Mouse (Mus musculus): ENCODE results near the gene Lig1. TPM values are rescaled to one million over a fixed set of nuclear protein-coding genes. Genes with fewer than 3 reads are reported as not detected.

Gene Lig1
- polyA plus RNA-seq (2012; rRNA removed), result 69.0 and 75.7 TPM in 2 replicates

DNA sequence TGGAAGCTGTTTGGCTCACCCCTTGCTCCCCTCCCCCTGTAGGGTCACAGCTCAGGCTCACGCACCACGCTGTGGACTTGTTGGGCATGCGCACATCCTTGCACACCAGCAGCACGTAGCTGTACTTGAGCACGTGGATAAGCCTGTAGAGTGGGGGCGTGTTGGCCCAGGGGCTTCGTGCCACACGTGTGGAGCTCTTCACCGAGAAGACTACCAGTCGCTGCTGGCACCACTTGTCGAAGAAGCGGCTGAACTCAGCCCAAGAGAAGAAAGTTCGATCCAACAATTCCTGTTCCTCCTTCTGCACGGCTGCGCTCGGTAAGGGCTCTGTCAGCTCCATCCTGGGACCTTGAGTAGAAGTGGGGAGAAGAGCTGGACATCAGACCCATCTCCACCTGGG is at the start of gene Lig1:
Lig1 (plus strand) TSS at position 203 of the 400 bp plus-strand sequence.

DNA sequence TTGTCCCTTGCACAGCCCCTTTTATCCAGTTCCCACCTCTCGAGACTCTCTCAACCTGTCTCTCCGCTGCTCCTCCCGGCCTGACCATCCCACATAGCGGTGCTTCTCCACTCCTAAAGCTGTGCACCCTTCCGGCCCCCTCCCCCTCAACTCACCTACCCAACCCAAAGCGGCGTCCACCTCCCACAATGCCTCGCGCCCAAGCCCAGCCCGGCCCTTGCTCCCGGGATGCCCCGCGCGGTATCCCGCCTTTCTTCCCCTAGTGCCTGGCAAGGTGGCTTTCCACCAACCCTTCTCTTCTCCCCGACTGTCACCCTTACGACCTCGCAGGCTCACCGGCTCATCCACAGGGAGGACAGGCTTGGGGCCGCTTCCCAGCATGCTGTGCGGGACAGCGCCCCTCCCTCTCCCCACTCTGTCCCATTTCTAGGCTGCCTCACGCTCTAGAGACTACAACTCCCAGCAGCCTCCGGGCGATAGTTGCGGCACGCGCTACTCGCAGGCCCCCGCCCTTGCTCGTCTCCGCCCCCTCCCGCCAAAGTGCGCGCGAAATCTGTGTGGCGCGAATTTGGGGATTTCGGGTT is 1.3 kb downstream of the Lig1 start, which contains the start of gene Zswim9:
Zswim9 (minus strand) TSS at position 414 of the 584 bp plus-strand sequence.

DNA sequence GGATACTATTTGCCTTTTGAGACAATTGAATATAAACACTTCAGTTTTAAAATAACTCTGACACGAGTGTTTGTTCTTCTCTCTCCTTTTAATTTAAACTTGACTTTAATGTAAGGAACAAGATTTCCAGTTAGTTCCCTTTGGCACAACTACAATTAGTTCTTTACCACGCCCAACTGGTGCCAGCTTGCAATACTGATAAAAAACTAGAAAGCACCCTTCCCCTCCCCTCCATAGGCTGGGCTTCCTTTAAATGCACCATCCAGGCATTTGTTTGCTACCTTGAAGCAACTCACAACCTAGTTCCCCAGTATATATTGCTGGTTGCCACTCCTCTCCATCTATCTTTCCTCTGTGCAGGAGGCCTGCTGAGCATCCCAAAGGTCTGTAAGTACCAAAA is 47.2 kb downstream of the Lig1 start, which contains the start of gene Pla2g4c:
Pla2g4c (plus strand) TSS at position 340 of the 400 bp plus-strand sequence.

Other genes with a start within 250 kb of the Lig1 start
- gene Chmp2a, start 242.5 kb upstream of the Lig1 start, polyA plus RNA-seq (2012; rRNA removed), result 106 and 108 TPM in 2 replicates
- gene Ube2m, start 239.0 kb upstream of the Lig1 start, polyA plus RNA-seq (2012; rRNA removed), result 95.1 and 109 TPM in 2 replicates
- gene Mzf1, start 222.5 kb upstream of the Lig1 start, polyA plus RNA-seq (2012; rRNA removed), result 0.50 and 0.62 TPM in 2 replicates
- not detected in 2 replicates for gene Vmn1r85, start 182.1 kb upstream of the Lig1 start, polyA plus RNA-seq (2012; rRNA removed)
- gene Vmn1r86, start 157.4 kb upstream of the Lig1 start, polyA plus RNA-seq (2012; rRNA removed), result not detected in 2 replicates
- gene Vmn1r87, start 137.1 kb upstream of the Lig1 start, polyA plus RNA-seq (2012; rRNA removed), result not detected in 2 replicates
- under 0.01 TPM in 1 of 2 replicates, not detected in the other for gene Vmn1r88, start 117.7 kb upstream of the Lig1 start, polyA plus RNA-seq (2012; rRNA removed)
- not detected in 2 replicates for gene Vmn1r89, start 64.3 kb upstream of the Lig1 start, polyA plus RNA-seq (2012; rRNA removed)
- gene Zswim9, start 1.4 kb downstream of the Lig1 start, polyA plus RNA-seq (2012; rRNA removed), result 1.7 and 1.8 TPM in 2 replicates
- gene Pla2g4c, start 47.4 kb downstream of the Lig1 start, polyA plus RNA-seq (2012; rRNA removed), result 1.4 and 2.6 TPM in 2 replicates
- 0.02 and 0.03 TPM in 2 replicates for gene Cabp5, start 120.8 kb downstream of the Lig1 start, polyA plus RNA-seq (2012; rRNA removed)
- gene Bsph1, start 173.6 kb downstream of the Lig1 start, polyA plus RNA-seq (2012; rRNA removed), result not detected in 2 replicates

All from liver, embryonic 14 days (tissue).